Mouse (Mus musculus): Measurements from ENCODE around the gene 1810055G02Rik. TPM values are rescaled to one million over a fixed set of nuclear protein-coding genes. Genes with fewer than 3 reads are reported as not detected.

The 1810055G02Rik gene
- polyA plus RNA-seq, 1 experiment from 2014 or later, result 45.7 TPM

- Histone ChIP-seq H3K4me1 (replicated peaks) (peaks cover 27% of the 10 kb centered on the region), H3K27ac (peak overlapping the region; percentile 100; the same call in 1 of the 2 replicates), H3K4me3 (peak overlapping the region; percentile 96), H3K36me3 (peaks cover 9% of the 10 kb centered on the region; the same call in 1 of the 2 replicates), H3K9me3 (no peaks in the 10 kb centered on the region), H3K27me3 (ENCODE audit: insufficient read depth, poor library complexity, severe bottlenecking) (no peaks in the 10 kb centered on the region)
- WGBS, result 93% methylated on average over 5 of the region's 5 CpGs
- no peak for DNase-seq (ENCODE audit: low spot score)
These were observed 58.3 kb downstream of the 1810055G02Rik start for GRCm38 (mm10) chr19:3766378-3766777.

- under 1% methylated on average over 39 of the region's 39 CpGs for WGBS
- Histone ChIP-seq H3K27me3 (ENCODE audit: insufficient read depth, poor library complexity, severe bottlenecking) (no peaks in the 10 kb centered on the region), H3K4me3 (peak within 1 kb of the TSS; percentile 96), H3K4me1 (replicated peaks) (peaks cover 27% of the 10 kb centered on the region), H3K27ac (peak within 1 kb of the TSS; percentile 100), H3K9me3 (no peaks in the 10 kb centered on the region), H3K36me3 (peaks cover 9% of the 10 kb centered on the region; the same call in 1 of the 2 replicates)
- no peak for DNase-seq (ENCODE audit: low spot score)
These were observed 59.2 kb downstream of the 1810055G02Rik start, which contains the start of gene Kmt5b for GRCm38 (mm10) chr19:3767276-3767780. Kmt5b (plus strand) TSS chr19:3767421.

Other genes starting within 250 kb of the 1810055G02Rik start
- gene Ppp6r3, start 132.5 kb upstream of the 1810055G02Rik start, polyA plus RNA-seq (2016; fragmentation: Nextera tagmentation; extraction: Ambion mirVana), result 64.9 and 74.2 TPM in 2 replicates
- 3.1 and 3.5 TPM in 2 replicates for gene Lrp5, start 21.7 kb upstream of the 1810055G02Rik start, polyA plus RNA-seq (2016; fragmentation: Nextera tagmentation; extraction: Ambion mirVana)
- 30.6 and 37.1 TPM in 2 replicates for gene Kmt5b, start 59.1 kb downstream of the 1810055G02Rik start, polyA plus RNA-seq (2016; fragmentation: Nextera tagmentation; extraction: Ambion mirVana)
- gene Chka, start 143.5 kb downstream of the 1810055G02Rik start, polyA plus RNA-seq (2016; fragmentation: Nextera tagmentation; extraction: Ambion mirVana), result 57.5 and 59.9 TPM in 2 replicates
- gene Tcirg1, start 198.8 kb downstream of the 1810055G02Rik start, polyA plus RNA-seq (2016; fragmentation: Nextera tagmentation; extraction: Ambion mirVana), result 21.6 and 21.9 TPM in 2 replicates
- 241 and 279 TPM in 2 replicates for gene Ndufs8, start 204.5 kb downstream of the 1810055G02Rik start, polyA plus RNA-seq (2016; fragmentation: Nextera tagmentation; extraction: Ambion mirVana)
- gene Aldh3b1, start 221.5 kb downstream of the 1810055G02Rik start, polyA plus RNA-seq (2016; fragmentation: Nextera tagmentation; extraction: Ambion mirVana), result 0.71 and 0.81 TPM in 2 replicates
- gene Unc93b1, start 226.9 kb downstream of the 1810055G02Rik start, polyA plus RNA-seq (2016; fragmentation: Nextera tagmentation; extraction: Ambion mirVana), result 6.3 and 8.8 TPM in 2 replicates

Measured in hindbrain, embryonic 10.5 days (tissue).